Comparison of ENCODE assay signal across 8 mouse cellular contexts in genomic region chr15:98635291-98635841, GRCm38 (mm10). TPM values are rescaled to one million over a fixed set of nuclear protein-coding genes. Genes with fewer than 3 reads are reported as not detected.
A peak's percentile ranks its signal among the peaks of the same experiment; 100 is the strongest.
DNase-seq lines count a peak whose midpoint lies in the region; ATAC-seq and TF ChIP-seq lines count a peak whose summit lies in the region.

No protein-coding gene starts in this region.

- H3K4me2 ChIP-seq in neural tube, embryonic 11.5 days (ENCODE audit: low read depth): peak overlapping the region; percentile 96

- 4% methylated on average over 21 of the region's 21 CpGs for WGBS in cerebellum, adult 2 months
- WGBS in neural tube, embryonic 11.5 days: under 1% methylated on average over 21 of the region's 21 CpGs

- H3K4me3 ChIP-seq in cerebellum, adult 2 months (replicated peaks; ENCODE audit: insufficient read depth, low read depth, low read length): peak overlapping the region; percentile 94
- H3K4me3 ChIP-seq in megakaryocyte, embryonic 14.5 days (replicated peaks): peak overlapping the region; percentile 92
- H3K4me3 ChIP-seq in neural tube, embryonic 11.5 days (ENCODE audit: low read depth, low read length): peak overlapping the region; percentile 82

- peaks cover 17% of the 10 kb centered on the region for H3K4me1 ChIP-seq in cerebellum, adult 2 months (ENCODE audit: control insufficient read depth, insufficient read depth, low read length)
- peaks cover 60% of the 10 kb centered on the region for H3K4me1 ChIP-seq in megakaryocyte, embryonic 14.5 days
- H3K4me1 ChIP-seq in neural tube, embryonic 11.5 days (ENCODE audit: control insufficient read depth, insufficient read depth, low read length): peaks cover 35% of the 10 kb centered on the region

- no peaks in the 10 kb centered on the region for H3K9me3 ChIP-seq in megakaryocyte, embryonic 14.5 days
- H3K9me3 ChIP-seq in neural tube, embryonic 11.5 days (ENCODE audit: control insufficient read depth, low read length): no peaks in the 10 kb centered on the region

- no peak overlapping the region for H3K27ac ChIP-seq in cerebellum, adult 2 months (ENCODE audit: insufficient read depth, low read length)
- peak overlapping the region; percentile 91; the same call in 1 of the 2 replicates for H3K27ac ChIP-seq in neural tube, embryonic 11.5 days (ENCODE audit: low read depth, low read length)

- TF ChIP-seq CTCF in cerebellum, adult 2 months (IDR thresholded peaks at IDR 0.05; ENCODE audit: borderline replicate concordance, insufficient read depth, low read depth, low read length): no peak

- peak overlapping the region; percentile 94 for H3K9ac ChIP-seq in neural tube, embryonic 11.5 days (ENCODE audit: low read length)

- intact Hi-C loops in gastrocnemius, postnatal 36 days (cut with DNase I): no loop called here

- no peaks in the 10 kb centered on the region for H3K27me3 ChIP-seq in cerebellum, adult 2 months (ENCODE audit: control insufficient read depth, insufficient read depth, low read length)
- H3K27me3 ChIP-seq in megakaryocyte, embryonic 14.5 days (replicated peaks): peaks cover 96% of the 10 kb centered on the region
- peaks cover 35% of the 10 kb centered on the region for H3K27me3 ChIP-seq in neural tube, embryonic 11.5 days (ENCODE audit: control insufficient read depth, insufficient read depth, low read length)

- peak; percentile 32 to 54 for DNase-seq in cerebellum, adult 2 months
- peak; percentile 32 for DNase-seq in induced T-regulatory cell, adult 2 months (ENCODE audit: low read depth)
- peak; percentile 58 for DNase-seq in neural tube, embryonic 11.5 days (ENCODE audit: low spot score)
- no peak for DNase-seq in spleen, postnatal 14 days (ENCODE audit: low spot score in 2 of 2)
- DNase-seq in gastrocnemius, postnatal 36 days: no peak

- no peak for ATAC-seq in cerebellum, adult (ENCODE audit: insufficient number of reproducible peaks, low FRiP score, low TSS enrichment)
- ATAC-seq in megakaryocyte, adult 5-6 weeks (ENCODE audit: poor library complexity, severe bottlenecking): no peak
- no peak for ATAC-seq in neural tube, embryonic 11.5 days (ENCODE audit: insufficient read depth, low FRiP score, low TSS enrichment)

- no peaks in the 10 kb centered on the region for H3K36me3 ChIP-seq in megakaryocyte, embryonic 14.5 days (replicated peaks; ENCODE audit: low read length)
- H3K36me3 ChIP-seq in neural tube, embryonic 11.5 days (ENCODE audit: control insufficient read depth, insufficient read depth, low read length): no peaks in the 10 kb centered on the region

- no peak for TF ChIP-seq POLR2A in cerebellum, adult 2 months (IDR thresholded peaks at IDR 0.05; ENCODE audit: borderline replicate concordance, insufficient read depth, low read length)

RNA-seq across cellular contexts. Expression of gene Cacnb3, which starts 4.7 kb away (rescaled TPM):
- 65.4 and 69.7 TPM in 2 replicates for polyA plus RNA-seq in cerebellum, adult 2 months (2012; rRNA removed)
- 0.46 TPM in 1 of 2 replicates, not detected in the other for polyA plus RNA-seq in megakaryocyte, embryonic 14.5 days (2012; ENCODE audit: insufficient read depth, low replicate concordance)
- total RNA-seq in megakaryocyte, adult 5-6 weeks (2015): 0.04 TPM in 1 of 2 replicates, not detected in the other
- 0.11 TPM in 1 of 2 replicates, not detected in the other for total RNA-seq in megakaryocyte, adult 5-6 weeks (2017)
- 57.4 and 58.4 TPM in 2 replicates for polyA plus RNA-seq in neural tube, embryonic 11.5 days (2014; fragmentation: Nextera tagmentation; extraction: Ambion mirVana)
- total RNA-seq in gastrocnemius, postnatal 36 days (2021): 1 to 10 TPM; 2.5 to 4.2 TPM

RNA-seq across cellular contexts. Expression of gene Adcy6, which starts 25.5 kb away (rescaled TPM):
- 31.1 and 31.3 TPM in 2 replicates for polyA plus RNA-seq in cerebellum, adult 2 months (2012; rRNA removed)
- polyA plus RNA-seq in megakaryocyte, embryonic 14.5 days (2012; ENCODE audit: insufficient read depth, low replicate concordance): 2.1 and 9.3 TPM in 2 replicates
- 0.31 and 0.71 TPM in 2 replicates for total RNA-seq in megakaryocyte, adult 5-6 weeks (2015)
- total RNA-seq in megakaryocyte, adult 5-6 weeks (2017): 0.99 and 1.1 TPM in 2 replicates
- 11.4 and 12.7 TPM in 2 replicates for polyA plus RNA-seq in neural tube, embryonic 11.5 days (2014; fragmentation: Nextera tagmentation; extraction: Ambion mirVana)
- 10 to 100 TPM; 24.2 to 26.7 TPM for total RNA-seq in gastrocnemius, postnatal 36 days (2021)

RNA-seq across cellular contexts. Expression of gene Ddx23, which starts 27.3 kb away (rescaled TPM):
- polyA plus RNA-seq in cerebellum, adult 2 months (2012; rRNA removed): 69.4 and 71.7 TPM in 2 replicates
- polyA plus RNA-seq in megakaryocyte, embryonic 14.5 days (2012; ENCODE audit: insufficient read depth, low replicate concordance): 49.7 and 71.3 TPM in 2 replicates
- total RNA-seq in megakaryocyte, adult 5-6 weeks (2015): 20.2 and 23.4 TPM in 2 replicates
- 84.3 and 106 TPM in 2 replicates for total RNA-seq in megakaryocyte, adult 5-6 weeks (2017)
- polyA plus RNA-seq in neural tube, embryonic 11.5 days (2014; fragmentation: Nextera tagmentation; extraction: Ambion mirVana): 19.5 and 24.1 TPM in 2 replicates
- 10 to 100 TPM; 50.0 to 56.2 TPM for total RNA-seq in gastrocnemius, postnatal 36 days (2021)

RNA-seq across cellular contexts. Expression of gene Rnd1, which starts 41.9 kb away (rescaled TPM):
- polyA plus RNA-seq in cerebellum, adult 2 months (2012; rRNA removed): 42.4 and 47.4 TPM in 2 replicates
- 1.2 TPM in 1 of 2 replicates, not detected in the other for polyA plus RNA-seq in megakaryocyte, embryonic 14.5 days (2012; ENCODE audit: insufficient read depth, low replicate concordance)
- 0.73 and 1.6 TPM in 2 replicates for total RNA-seq in megakaryocyte, adult 5-6 weeks (2015)
- total RNA-seq in megakaryocyte, adult 5-6 weeks (2017): 2.9 and 4.3 TPM in 2 replicates
- polyA plus RNA-seq in neural tube, embryonic 11.5 days (2014; fragmentation: Nextera tagmentation; extraction: Ambion mirVana): 5.2 and 5.3 TPM in 2 replicates
- total RNA-seq in gastrocnemius, postnatal 36 days (2021): 1 to 10 TPM in 1 of 2 experiments, under 1 TPM in 1; 0.81 to 1.5 TPM

Comparison
In these comparisons a context has a peak if more than half of its experiments do, and no peak if none do; other contexts are left out.
1. DNase-seq: peak in cerebellum, adult 2 months (2 of 2), induced T-regulatory cell, adult 2 months (single experiment) and neural tube, embryonic 11.5 days (single experiment); none in spleen, postnatal 14 days (0 of 2) and gastrocnemius, postnatal 36 days (0 of 2).
2. RNA of gene Cacnb3, which starts 4.7 kb away (polyA plus RNA-seq): 65.4 to 69.7 TPM in cerebellum, adult 2 months and 57.4 to 58.4 TPM in neural tube, embryonic 11.5 days; 0.46 TPM in megakaryocyte, embryonic 14.5 days; every median in the first group is over 10 times any median in the second.
3. Peak in every context shown above with its lines, with median percentiles within 50 percentile points of each other: H3K4me3 ChIP-seq.